Mouse (Mus musculus): ENCODE results near the gene Kcng4.
A peak's percentile ranks its signal among the peaks of the same experiment; 100 is the strongest.

Kcng4 gene

DNA sequence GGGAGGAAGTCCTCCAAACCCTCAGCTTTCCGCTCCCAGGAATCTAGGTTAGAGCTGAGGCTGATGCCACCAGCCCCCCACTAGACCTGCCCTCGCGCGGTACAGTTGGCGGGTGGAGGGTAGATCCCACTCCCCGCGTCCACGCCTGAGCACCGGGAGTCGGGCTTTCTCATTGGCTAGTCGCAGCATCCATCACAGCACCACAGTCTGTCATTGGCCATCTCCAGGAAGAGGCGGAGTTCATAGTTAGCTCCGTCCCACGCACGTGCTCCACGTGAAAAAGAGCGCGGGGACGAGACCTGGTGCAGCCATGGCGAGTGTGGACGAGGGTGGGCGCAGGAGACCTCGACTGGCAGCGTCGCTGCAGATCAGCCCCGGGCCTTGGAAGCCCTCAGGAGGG, 23.0 kb downstream of the Kcng4 start, which contains the start of gene Adad2:
Adad2 (plus strand) TSS at position 277 of the 400 bp plus-strand sequence.
- DNase-seq = no peak

DNA sequence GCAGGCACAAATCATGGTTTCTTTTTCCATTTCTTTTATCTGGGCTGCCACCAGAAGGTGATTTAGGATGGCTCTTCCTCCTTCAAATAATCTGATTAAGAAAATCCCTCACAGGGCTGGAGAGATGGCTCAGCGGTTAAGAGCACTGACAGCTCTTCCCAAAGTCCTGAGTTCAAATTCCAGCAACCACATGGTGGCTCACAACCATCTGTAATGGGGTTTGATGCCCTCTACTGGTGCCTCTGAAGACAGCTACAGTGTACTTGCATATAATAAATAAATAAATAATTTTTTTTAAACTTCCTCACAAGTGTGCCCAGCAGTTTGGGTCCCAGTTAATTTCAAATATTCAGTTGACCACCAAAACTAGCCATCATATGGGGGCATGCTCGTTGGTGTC, 29.3 kb downstream of the Kcng4 start:
- DNase-seq = no peak

DNA sequence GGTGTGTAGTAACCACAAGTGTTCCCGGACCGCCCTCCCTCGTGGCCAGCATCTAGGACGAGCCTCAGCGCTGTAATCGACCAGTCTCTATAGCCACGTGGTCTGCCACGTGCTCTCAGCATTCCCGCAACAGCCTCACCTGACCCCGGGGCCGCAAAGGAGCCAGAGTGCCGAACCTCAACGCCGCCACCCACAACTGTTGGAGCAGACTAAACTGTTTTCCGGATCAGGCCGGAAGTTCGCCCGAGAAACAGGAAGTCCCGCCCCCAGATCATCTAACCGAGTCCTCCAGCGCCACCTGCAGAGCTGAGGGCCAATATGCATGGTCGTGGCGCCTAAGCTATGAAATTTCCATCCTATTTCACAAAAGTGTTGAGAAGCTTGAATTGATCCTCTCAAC, 30.5 kb downstream of the Kcng4 start, which contains the start of gene Taf1c:
Taf1c (minus strand) TSS at position 227 of the 400 bp plus-strand sequence.
- DNase-seq = peak; percentile 96

DNA sequence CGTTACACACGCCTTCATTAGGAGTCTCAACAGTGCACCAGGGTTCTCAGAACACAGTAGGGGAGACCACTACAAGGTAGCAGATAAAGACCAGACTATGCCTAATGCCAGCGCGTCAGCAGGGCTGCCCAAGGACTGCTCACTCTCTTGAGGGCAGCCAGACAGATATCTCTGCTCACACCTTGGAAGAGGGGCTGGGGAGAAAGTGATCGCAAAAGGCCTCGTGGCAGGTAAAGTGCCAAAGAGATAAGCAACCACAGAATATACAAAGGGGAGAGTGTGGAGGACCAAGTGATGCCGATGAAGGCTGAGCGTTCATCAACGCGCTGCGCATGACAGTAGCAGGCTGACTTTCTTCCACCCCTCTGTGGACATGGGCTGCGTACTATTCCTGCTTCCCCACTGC, 31.1 kb downstream of the Kcng4 start:
- no peak for DNase-seq

DNA sequence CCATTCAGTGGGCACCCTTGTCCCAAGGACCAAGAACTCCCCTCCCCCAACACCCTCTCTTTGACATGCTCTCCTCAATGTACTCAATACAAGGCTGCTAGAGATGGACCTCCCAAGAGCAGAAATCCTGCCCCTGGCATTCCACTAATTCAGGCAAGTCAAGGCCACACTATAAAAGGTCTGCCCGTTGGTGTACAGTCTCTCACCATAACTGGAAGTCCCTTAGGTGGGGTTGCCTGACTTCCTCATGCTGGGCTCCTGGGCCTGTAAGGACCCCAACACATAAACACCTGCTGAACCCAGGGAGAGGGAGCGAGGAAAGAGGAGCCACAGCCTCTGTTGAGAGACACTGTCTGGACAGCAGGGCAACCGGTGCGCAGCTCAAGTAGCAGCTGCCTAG, 31.7 kb downstream of the Kcng4 start:
- DNase-seq = no peak

DNA sequence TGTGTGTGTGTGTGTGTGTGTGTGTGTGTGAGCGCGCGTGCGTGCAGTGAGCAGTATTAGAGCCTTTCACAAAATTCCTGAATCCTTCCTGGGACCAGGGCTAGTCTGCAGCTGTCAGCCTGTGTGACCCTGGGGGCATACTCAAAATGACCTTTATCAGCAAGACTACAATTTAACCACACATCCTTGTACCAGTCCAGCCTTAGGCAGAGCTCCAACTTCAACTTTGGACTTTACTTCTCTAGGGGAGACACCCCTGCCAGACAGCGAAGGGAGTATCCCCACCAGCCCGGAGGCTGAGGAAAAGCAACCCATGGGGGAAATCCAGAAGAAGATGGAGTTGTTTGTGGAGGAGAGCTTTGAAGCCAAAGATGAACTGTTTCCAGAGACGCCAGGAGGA, 44.0 kb downstream of the Kcng4 start:
- DNase-seq = no peak

DNA sequence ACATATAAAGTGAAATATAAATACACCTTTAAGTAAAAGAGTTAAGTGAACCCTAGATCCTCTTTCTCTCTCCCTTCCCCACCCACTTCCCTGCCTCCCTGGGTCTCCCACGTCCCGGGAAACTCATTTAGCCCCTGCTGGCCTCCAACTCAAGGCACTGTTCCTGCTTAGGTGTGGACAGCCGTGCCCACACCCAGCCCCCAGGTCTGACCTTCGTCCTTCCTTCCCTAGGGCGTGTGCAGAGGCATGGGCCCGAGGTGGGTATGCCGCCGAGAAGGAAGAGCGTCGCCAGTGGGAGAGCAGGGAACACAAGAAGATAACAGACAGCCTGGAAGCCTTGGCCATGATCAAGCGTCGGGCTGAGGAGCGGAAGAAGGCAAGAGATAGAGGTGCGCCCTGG, 45.1 kb downstream of the Kcng4 start:
- no peak for DNase-seq

DNA sequence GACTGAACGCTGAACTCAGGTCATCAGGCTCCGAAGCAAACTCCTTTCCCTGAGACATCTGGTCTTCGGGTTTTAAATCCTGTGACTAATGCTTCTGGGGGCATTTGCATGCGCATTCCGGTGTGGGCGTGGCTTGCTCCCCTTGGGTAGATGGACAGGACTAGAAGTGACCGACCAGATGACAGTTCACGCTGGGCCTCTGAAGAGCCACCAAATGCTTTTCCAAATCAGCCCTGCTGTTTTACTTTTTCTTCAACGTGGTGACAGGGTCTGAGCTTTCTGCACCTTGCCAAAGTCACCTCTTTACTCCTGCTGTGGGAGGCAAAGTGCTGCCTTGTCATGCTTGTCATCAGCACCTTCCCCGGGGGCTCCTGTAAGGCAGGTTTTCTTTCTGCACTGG, 46.6 kb downstream of the Kcng4 start:
- DNase-seq = peak; percentile 61

DNA sequence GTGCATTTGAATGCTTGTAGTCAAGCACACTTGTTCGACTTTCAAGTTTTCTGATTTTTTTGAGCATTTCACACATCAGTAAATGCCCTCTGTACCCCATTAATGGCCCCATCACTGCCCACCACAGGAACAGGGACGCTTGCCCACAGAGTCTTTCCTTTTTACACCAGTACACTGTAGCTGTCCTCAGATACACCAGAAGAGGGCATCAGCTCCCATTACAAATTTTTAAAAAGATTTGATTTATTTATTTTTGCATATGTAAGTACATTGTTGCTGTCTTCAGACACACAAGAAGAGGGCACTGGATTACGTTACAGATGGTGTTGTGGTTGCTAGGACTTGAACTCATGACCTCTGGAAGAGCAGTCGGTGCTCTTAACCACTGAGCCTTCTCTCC, 47.2 kb downstream of the Kcng4 start:
- DNase-seq = no peak

DNA sequence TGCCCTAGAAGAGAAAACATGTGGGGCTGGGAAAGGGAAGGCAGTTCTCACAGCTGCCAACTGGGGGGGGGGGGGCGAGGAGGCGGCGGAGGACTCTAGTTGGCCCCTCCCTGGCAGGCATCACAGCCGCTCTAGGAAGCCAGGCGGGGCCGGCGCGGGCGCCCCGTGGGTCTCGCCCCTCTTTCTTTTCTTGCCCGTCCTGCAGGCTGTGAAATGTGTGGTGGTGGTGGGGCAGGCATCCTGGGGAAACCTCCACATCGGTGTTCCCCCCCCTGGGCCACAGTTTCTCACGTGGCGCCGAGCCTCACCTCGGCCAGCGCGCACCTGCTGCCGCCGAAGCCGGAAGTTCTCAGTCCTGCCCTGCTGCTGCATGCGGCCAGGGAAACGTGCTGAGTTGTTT, 49.6 kb downstream of the Kcng4 start:
- no peak for DNase-seq

DNA sequence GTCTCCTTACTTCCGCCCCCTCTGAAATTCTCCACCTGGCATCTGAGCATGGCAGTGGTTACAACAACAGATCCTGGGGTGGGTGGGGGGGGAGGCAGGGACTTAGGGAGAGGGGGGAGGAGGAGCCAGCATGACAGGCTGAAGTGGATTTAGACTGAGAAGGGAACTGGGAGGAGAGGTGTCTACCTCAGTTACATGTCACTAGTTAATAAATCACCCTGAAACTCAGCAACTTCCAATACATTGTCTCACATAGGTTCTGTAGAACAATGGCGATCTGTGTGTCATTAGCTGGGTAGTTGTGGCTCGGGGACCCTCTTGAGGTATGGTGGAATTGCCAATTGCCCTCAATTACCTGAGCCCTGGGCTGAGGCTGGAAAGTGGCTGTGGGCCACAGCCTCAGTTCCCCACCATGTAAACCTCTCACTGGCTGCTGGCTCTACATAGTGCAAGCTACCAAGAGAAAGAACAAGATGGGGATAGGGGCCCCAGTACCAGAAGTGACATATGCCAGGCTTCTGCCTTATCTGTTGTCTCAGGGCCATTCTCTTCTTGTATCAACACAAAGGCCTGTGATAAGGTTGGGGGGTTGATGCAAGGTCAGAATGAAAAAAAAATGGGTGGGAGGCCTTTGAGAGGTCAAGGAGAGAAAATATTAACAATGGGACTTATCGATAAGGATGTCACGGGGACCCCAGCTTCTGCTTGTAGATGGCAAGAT, 54.9 kb downstream of the Kcng4 start:
- DNase-seq = no peak

DNA sequence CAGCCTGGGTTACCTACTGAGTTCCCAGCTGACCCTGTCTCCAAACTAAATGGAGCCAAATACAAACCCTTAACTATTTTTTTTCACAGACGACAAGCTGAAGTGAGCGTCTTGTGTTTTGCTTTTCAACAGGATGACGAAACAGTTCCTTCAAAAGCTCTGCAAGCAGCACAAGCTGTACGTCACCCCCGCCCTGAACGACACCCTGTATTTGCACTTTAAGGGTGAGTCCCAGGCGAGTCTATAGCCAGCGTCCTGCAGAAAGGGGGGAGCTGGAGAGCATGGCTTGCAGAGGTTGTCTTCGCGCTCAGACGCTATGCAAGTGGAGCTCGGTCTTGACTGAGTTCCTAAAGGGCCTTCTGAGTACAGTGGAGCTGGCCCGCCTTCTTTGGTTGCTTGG, 56.4 kb downstream of the Kcng4 start:
- no peak for DNase-seq

DNA sequence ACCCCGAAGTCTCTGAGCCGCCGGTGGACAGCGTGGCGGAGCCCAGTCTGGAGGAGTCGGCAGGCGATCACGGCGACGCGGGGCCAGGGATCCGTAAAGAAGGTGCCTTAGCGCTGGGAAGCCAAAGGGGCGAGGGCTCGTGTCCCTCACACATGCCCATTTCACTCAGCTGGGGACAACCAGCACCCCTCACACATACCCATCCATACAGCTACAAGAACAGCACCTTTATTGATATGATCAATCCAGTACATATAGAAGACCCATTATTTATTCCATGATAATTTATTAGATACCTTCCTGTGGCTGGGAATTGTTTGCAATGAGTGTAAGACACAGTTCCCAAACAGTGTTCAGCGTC, 60.1 kb downstream of the Kcng4 start:
- no peak for DNase-seq

DNA sequence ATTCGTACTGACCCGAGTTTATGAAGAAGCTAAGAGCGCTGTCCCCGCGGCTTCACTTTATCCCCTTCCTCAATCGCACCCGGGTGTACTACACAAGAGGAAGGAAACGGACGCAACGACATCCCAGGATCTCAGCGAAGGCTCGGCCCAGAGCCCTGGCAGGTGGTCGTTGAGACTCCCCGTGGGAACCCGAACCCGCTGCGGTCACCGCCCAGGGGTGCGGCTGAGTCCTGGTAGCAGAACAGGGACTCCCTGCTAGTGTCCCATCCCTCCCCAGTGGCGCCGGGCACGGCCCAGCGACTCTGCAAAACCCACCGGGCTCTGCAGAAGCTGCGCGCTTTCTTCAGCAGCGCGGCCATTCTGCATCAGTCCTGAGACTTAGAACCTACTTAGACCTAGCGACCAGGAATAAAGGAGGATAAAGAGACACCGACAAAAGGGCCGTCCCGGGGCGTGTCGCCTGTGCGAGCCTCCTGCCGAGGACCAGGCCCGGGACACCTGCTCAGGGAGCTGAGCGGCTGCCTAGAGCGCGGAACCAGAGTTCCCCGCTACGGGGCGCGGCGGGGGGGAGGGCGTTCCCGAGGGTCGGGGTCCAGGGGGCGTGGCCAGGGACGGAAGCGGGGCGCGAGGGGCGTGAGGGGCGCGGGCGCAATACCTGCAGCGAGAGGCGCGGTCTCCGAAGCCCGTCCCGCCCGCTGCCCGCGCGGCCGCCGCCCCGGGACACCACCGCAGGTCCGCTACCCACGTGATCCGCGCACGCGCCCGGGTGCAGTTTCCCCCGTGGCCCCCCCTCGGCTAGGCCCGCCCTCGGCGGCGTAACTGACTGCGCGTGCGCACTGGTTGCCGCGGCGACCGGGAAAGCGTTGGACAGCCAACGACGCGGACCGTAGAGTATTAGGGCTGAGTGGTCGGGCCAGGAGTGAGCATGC, 60.8 kb downstream of the Kcng4 start, which contains the start of the genes Hsdl1 and Dnaaf1:
Hsdl1 (minus strand) TSS at position 747 of the 929 bp plus-strand sequence.
Dnaaf1 (plus strand) TSS at position 799 of the 929 bp plus-strand sequence.
- DNase-seq = peak; percentile 95

Data from embryo, embryonic 11 days (tissue).